Mouse (Mus musculus): ENCODE measurements around the gene Ces1e. TPM values are rescaled to one million over a fixed set of nuclear protein-coding genes. Genes with fewer than 3 reads are reported as not detected.

Gene Ces1e
- total RNA-seq (2014; rRNA removed; ENCODE audit: low replicate concordance): not detected in 2 replicates
- polyA plus RNA-seq (2015; fragmentation: Nextera tagmentation; extraction: Ambion mirVana): 0.49 and 0.60 TPM in 2 replicates

DNA sequence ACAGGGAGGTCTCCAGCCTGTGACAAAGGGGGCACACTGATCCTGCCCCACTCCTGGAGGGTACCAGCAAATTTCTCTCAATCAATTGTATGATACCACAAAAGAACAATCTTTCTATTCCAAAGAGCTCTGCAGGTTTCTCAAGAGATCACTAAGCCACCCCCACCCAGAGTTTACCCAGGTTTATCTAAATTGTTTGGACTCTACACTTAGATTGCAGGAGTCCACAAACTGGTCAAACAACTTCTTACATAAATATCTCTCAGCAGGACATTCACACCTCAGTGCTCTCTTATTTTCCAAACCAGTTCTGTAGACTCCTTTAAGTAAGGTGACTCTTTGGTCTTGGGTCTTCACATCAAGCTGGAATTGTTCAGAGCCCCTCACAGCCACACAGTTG, at the start of gene Ces1e:
Gene Ces1e, minus strand, starts transcription at position 174 of the 400 bp plus-strand sequence.
- Histone ChIP-seq H3K9me3 (replicated peaks; ENCODE audit: control insufficient read depth, low read length) (no peaks in the 10 kb centered on the region), H3K4me1 (ENCODE audit: control insufficient read depth, insufficient read depth) (no peaks in the 10 kb centered on the region), H3K4me3 (ENCODE audit: low read depth, low read length) (no peak within 1 kb of the TSS), H3K36me3 (replicated peaks; ENCODE audit: control insufficient read depth, insufficient read depth, low read length) (no peaks in the 10 kb centered on the region), H3K27me3 (ENCODE audit: control insufficient read depth, insufficient read depth, low read length) (no peaks in the 10 kb centered on the region), H3K4me2 (ENCODE audit: low read depth, low read length) (no peak within 1 kb of the TSS), H3K27ac (ENCODE audit: low read depth) (no peak within 1 kb of the TSS), H3K9ac (replicated peaks; ENCODE audit: low read depth, low read length) (no peak within 1 kb of the TSS)
- TF ChIP-seq EP300 (IDR thresholded peaks at IDR 0.05; ENCODE audit: low read depth) (no peak), CTCF (IDR thresholded peaks at IDR 0.05; ENCODE audit: low read depth) (no peak)
- no peak for DNase-seq (ENCODE audit: low spot score)
- ATAC-seq (ENCODE audit: insufficient read depth, low read depth): no peak

DNA sequence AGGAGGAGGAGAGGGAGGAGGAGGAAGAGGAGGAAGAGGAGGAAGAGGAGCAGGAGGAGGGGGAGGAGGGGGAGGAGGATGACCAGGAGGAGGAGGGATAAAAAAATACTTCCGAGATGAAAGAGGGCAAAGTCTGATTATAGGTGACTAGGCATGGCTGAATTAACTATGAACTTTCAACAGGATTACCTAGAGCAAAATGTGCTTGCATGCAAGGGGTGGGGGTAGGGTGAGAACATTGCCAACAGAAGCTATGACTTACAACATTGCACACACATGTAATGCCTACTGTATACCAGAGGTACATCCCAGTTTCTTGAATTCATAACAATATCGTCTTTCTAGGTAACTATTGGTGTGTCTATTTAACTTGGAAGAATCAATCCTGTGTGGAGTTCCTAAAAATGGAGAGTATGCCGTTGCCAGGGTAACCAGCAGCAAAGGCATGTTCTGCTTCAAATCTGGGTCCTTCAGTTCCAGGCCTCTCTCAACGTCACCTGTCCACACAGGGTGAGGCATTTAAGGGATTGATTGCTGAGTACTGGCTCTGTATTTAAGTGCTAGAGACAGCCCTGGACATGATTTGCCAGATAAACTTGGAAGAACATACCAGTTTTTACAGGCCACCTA, 48.9 kb upstream of the Ces1e start:
- Histone ChIP-seq H3K27ac (ENCODE audit: low read depth) (no peak overlapping the region), H3K4me2 (ENCODE audit: low read depth, low read length) (no peak overlapping the region), H3K4me3 (ENCODE audit: low read depth, low read length) (no peak overlapping the region), H3K36me3 (replicated peaks; ENCODE audit: control insufficient read depth, insufficient read depth, low read length) (no peaks in the 10 kb centered on the region), H3K9me3 (replicated peaks; ENCODE audit: control insufficient read depth, low read length) (no peaks in the 10 kb centered on the region), H3K4me1 (ENCODE audit: control insufficient read depth, insufficient read depth) (no peaks in the 10 kb centered on the region), H3K27me3 (ENCODE audit: control insufficient read depth, insufficient read depth, low read length) (no peaks in the 10 kb centered on the region), H3K9ac (replicated peaks; ENCODE audit: low read depth, low read length) (no peak overlapping the region)
- ATAC-seq (ENCODE audit: insufficient read depth, low read depth): no peak
- WGBS: 64% methylated on average over 4 of the region's 4 CpGs
- no peak for DNase-seq (ENCODE audit: low spot score)
- TF ChIP-seq EP300 (IDR thresholded peaks at IDR 0.05; ENCODE audit: low read depth) (no peak), CTCF (IDR thresholded peaks at IDR 0.05; ENCODE audit: low read depth) (no peak)

DNA sequence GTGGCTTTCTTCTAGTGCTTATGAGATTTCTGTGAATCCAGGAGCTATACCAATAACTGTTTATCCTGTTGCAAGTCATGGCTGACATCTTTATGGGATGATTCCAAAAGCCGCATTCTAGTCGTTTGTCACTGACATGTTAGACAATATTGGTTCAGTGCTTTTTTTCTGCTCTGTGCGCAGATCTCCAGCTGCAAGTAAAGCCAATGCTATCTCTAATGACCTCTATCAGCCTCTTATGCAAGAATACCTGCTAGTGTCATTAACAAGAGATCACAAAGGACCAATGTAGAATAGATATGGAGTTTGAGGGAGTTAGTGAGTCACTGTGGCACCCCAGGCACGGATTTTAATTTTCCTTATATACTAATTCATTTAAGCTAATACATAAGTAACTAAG, 45.2 kb upstream of the Ces1e start:
- H3K36me3 ChIP-seq (replicated peaks; ENCODE audit: control insufficient read depth, insufficient read depth, low read length): no peaks in the 10 kb centered on the region
- no peaks in the 10 kb centered on the region for H3K4me1 ChIP-seq (ENCODE audit: control insufficient read depth, insufficient read depth)
- no peak for ATAC-seq (ENCODE audit: insufficient read depth, low read depth)
- no peaks in the 10 kb centered on the region for H3K27me3 ChIP-seq (ENCODE audit: control insufficient read depth, insufficient read depth, low read length)
- H3K9me3 ChIP-seq (replicated peaks; ENCODE audit: control insufficient read depth, low read length): no peaks in the 10 kb centered on the region
- whole genome bisulfite sequencing: 80% methylated on average over 4 of the region's 4 CpGs
- H3K4me3 ChIP-seq (ENCODE audit: low read depth, low read length): no peak overlapping the region
- TF ChIP-seq CTCF (IDR thresholded peaks at IDR 0.05; ENCODE audit: low read depth) (no peak), EP300 (IDR thresholded peaks at IDR 0.05; ENCODE audit: low read depth) (no peak)
- no peak overlapping the region for H3K9ac ChIP-seq (replicated peaks; ENCODE audit: low read depth, low read length)
- H3K4me2 ChIP-seq (ENCODE audit: low read depth, low read length): no peak overlapping the region
- DNase-seq (ENCODE audit: low spot score): no peak
- no peak overlapping the region for H3K27ac ChIP-seq (ENCODE audit: low read depth)

DNA sequence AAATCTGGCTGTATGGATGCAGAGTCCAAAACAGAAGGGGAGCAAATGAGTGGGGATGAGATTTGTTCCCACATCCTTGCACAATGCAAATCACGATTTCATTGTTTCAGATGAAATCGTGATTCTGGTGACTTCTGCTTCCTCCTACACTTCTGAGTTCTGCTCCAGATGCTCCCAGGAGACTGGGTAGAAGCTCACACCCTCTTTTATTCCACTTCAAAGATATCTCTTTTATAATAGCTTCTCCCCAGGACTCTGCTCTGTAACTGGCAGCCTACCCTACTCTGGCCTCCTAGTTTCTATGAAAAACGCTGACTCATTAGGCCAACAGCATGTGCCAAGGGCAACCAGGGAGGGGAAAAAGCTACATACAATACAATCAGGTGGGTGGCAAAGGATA, 43.9 kb upstream of the Ces1e start:
- no peak overlapping the region for H3K4me3 ChIP-seq (ENCODE audit: low read depth, low read length)
- no peaks in the 10 kb centered on the region for H3K36me3 ChIP-seq (replicated peaks; ENCODE audit: control insufficient read depth, insufficient read depth, low read length)
- H3K9ac ChIP-seq (replicated peaks; ENCODE audit: low read depth, low read length): no peak overlapping the region
- no peaks in the 10 kb centered on the region for H3K4me1 ChIP-seq (ENCODE audit: control insufficient read depth, insufficient read depth)
- no peak for ATAC-seq (ENCODE audit: insufficient read depth, low read depth)
- H3K27me3 ChIP-seq (ENCODE audit: control insufficient read depth, insufficient read depth, low read length): no peaks in the 10 kb centered on the region
- no peak for DNase-seq (ENCODE audit: low spot score)
- H3K4me2 ChIP-seq (ENCODE audit: low read depth, low read length): no peak overlapping the region
- WGBS: 79% methylated on average over 3 of the region's 3 CpGs
- H3K27ac ChIP-seq (ENCODE audit: low read depth): no peak overlapping the region
- TF ChIP-seq EP300 (IDR thresholded peaks at IDR 0.05; ENCODE audit: low read depth) (no peak), CTCF (IDR thresholded peaks at IDR 0.05; ENCODE audit: low read depth) (no peak)
- no peaks in the 10 kb centered on the region for H3K9me3 ChIP-seq (replicated peaks; ENCODE audit: control insufficient read depth, low read length)

DNA sequence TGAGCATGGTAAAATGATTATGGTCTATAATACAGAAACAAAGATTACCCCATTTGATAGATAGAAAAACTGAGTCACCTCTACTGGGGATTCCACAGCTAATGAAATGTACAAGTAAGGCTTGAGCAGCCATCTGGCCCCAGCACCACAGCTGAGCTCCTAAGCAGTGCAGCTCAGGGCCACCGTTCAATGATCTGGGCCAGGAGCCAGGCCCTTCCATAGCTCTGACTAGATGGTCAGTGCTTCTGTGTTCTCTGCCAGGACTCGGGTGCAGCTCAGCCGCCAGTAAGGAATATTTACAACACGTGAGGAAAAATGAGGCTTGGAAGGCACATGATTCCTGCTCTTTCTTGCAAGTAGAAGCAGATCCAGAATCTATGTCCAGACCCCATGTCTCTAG, 43.3 kb upstream of the Ces1e start:
- WGBS: 54% methylated on average over 4 of the region's 4 CpGs
- no peak overlapping the region for H3K9ac ChIP-seq (replicated peaks; ENCODE audit: low read depth, low read length)
- H3K4me2 ChIP-seq (ENCODE audit: low read depth, low read length): no peak overlapping the region
- ATAC-seq (ENCODE audit: insufficient read depth, low read depth) (no peak), DNase-seq (ENCODE audit: low spot score) (no peak)
- no peak overlapping the region for H3K27ac ChIP-seq (ENCODE audit: low read depth)
- no peaks in the 10 kb centered on the region for H3K27me3 ChIP-seq (ENCODE audit: control insufficient read depth, insufficient read depth, low read length)
- no peak overlapping the region for H3K4me3 ChIP-seq (ENCODE audit: low read depth, low read length)
- H3K4me1 ChIP-seq (ENCODE audit: control insufficient read depth, insufficient read depth): no peaks in the 10 kb centered on the region
- no peaks in the 10 kb centered on the region for H3K9me3 ChIP-seq (replicated peaks; ENCODE audit: control insufficient read depth, low read length)
- TF ChIP-seq CTCF (IDR thresholded peaks at IDR 0.05; ENCODE audit: low read depth) (no peak), EP300 (IDR thresholded peaks at IDR 0.05; ENCODE audit: low read depth) (no peak)
- H3K36me3 ChIP-seq (replicated peaks; ENCODE audit: control insufficient read depth, insufficient read depth, low read length): no peaks in the 10 kb centered on the region

DNA sequence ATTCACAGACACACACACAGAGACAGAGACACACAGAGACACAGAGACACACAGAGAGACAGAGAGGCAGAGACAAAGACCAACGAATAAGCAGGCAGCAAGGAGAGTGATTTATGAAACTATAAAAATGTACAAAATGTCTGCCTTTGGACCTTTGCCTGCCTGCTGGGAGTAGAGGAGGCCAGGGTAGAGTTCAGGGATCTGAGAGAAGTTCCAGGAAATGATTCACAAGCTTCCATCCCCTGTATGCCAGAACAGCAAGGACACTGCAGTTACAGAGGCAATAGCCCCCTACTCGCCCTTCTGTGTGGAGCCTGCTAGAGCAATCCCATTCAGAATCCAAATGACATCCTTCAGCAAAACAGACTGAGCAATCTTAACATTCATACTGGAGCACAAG, 32.0 kb upstream of the Ces1e start:
- ATAC-seq (ENCODE audit: insufficient read depth, low read depth) (no peak), DNase-seq (ENCODE audit: low spot score) (no peak)
- Histone ChIP-seq H3K9me3 (replicated peaks; ENCODE audit: control insufficient read depth, low read length) (no peaks in the 10 kb centered on the region), H3K27me3 (ENCODE audit: control insufficient read depth, insufficient read depth, low read length) (no peaks in the 10 kb centered on the region), H3K4me1 (ENCODE audit: control insufficient read depth, insufficient read depth) (no peaks in the 10 kb centered on the region), H3K4me2 (ENCODE audit: low read depth, low read length) (no peak overlapping the region), H3K27ac (ENCODE audit: low read depth) (no peak overlapping the region), H3K9ac (replicated peaks; ENCODE audit: low read depth, low read length) (no peak overlapping the region), H3K4me3 (ENCODE audit: low read depth, low read length) (no peak overlapping the region), H3K36me3 (replicated peaks; ENCODE audit: control insufficient read depth, insufficient read depth, low read length) (no peaks in the 10 kb centered on the region)
- TF ChIP-seq CTCF (IDR thresholded peaks at IDR 0.05; ENCODE audit: low read depth) (no peak), EP300 (IDR thresholded peaks at IDR 0.05; ENCODE audit: low read depth) (no peak)
- whole genome bisulfite sequencing: 44% methylated on average over 2 of the region's 2 CpGs
